Mouse (Mus musculus) adipocyte (in vitro differentiated cells): ENCODE data around the gene Rpa1.
"Not testable (repeated sequence)": the region's sequence is repeated elsewhere in the genome, so short reads cannot be mapped to it uniquely, and the experiment has no call there.

Experiments used
- DNase-seq: peaks from one replicate; pipeline ENCODE4 v3.0.0-alpha.2; 2016; ENCODE audit warnings: low spot score

Gene Rpa1

DNA sequence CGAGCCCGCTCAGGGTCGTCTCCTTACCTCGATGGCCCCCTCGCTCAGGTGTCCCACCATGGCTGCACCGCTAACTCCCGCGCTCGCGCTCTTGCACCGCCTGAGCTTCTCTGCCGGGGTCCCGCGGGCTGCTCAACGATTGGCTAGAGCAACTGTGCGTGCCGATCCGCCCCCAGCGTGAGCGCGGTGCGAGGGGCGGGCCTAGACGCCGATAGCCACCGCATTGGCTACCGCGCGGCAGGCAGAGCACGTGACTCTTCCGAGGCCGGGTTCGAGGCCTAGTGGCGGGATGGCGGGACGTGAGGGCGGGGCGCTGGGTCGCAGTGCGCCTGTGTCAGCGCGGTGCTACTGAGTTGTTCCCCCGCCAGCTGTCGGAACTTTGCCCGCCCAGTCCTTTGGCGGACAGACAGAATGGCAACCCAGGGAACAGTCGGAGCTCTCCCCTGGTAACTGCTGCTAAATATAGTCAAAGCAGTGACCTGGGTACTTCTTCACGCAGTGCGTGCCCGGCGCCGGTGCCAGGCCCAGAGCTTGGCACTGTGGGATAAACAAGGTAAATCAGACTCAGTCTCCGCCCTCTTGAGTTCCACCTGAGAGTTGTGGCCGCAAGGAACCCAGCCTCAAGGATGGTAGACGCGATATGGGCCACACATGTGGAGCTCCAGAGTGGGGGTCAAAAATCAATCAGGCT is at the start of gene Rpa1, which contains the start of gene Smyd4:
Rpa1 (minus strand) TSS at position 126 of the 691 bp plus-strand sequence.
Smyd4 (plus strand) TSS at position 235 of the 691 bp plus-strand sequence.
- peak; percentile 90 for DNase-seq

DNA sequence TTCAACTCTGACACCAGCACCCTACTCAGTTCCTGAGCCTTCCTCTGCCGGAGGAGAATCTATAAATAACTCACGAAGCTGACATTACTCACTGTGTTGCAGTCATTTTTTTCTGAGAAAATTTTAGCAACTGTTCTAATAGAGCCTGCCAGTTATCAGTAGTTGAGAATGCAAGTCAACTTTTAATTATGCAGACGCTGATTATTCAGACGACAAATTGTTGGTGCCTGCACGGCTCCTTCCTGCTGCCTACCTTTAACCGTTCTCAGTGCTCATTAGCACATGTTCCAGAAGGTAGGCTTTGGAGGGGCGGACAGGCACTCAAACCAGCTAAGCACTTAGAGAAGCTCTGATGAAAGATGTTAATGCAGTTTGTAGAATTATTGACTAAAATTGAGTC is 49.3 kb upstream of the Rpa1 start:
- DNase-seq, result no peak

GRCm38 (mm10) chr11:75395611-75396010 is 47.5 kb upstream of the Rpa1 start:
- DNase-seq, result no peak

- DNase-seq, result not testable (repeated sequence)
Measured at GRCm38 (mm10) chr11:75383529-75383928, 35.4 kb upstream of the Rpa1 start.

DNA sequence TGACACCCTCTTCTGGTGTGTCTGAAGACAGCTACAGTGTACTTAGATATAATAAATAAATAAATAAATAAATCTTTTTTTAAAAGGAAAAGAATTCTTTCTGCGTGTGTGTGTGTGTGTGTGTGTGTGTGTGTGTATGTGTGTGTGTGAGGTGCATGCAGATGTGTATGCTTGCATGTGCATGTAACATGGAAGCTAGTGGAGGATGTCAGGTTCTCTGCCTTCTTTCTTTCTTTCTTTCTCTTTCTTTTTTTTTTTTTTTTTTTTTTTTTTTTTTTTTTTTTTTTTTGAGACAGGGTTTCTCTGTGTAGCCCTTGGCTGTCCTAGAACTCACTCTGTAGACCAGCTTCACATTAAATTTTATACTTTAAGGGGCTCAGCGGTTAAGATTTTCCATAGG is 30.7 kb upstream of the Rpa1 start:
- not testable (repeated sequence) for DNase-seq

DNA sequence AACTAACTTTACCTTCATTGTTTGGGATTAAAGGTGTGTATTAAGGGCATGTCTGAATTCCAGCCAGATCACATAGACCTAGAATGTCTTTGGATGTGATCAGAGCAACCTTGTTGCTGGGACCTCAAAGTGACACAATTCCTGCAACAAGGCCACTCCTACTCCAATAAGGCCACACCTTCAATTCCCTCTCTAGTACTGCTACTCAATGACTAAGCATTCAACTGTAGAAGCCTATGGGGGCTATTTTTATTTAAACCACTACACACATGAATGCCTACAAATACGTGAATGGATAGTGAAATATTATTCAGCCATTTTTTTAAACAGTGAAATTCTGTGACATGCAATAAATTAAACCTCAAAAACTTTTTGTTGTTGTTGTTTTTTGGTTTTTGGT is 29.0 kb upstream of the Rpa1 start:
- no peak for DNase-seq

DNA sequence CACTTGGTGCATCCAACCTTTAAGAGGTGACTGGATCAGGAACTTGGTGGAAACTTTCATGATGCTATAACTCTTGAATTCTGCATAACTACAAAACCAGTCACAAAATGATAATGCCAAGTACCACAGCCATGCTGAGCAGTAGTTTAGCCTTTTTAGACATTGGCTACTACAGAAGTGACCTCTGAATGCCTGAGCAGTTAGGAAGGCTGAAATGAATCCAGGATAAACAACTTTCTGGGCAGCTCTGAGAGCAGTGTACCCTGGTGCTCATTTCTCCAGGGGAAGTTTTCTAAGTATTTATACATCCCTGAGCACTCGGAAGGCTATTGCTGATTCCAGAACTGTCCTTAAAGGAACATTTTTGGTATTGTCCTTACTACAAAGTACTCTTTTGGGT is 7.4 kb upstream of the Rpa1 start:
- peak; percentile 84 for DNase-seq

DNA sequence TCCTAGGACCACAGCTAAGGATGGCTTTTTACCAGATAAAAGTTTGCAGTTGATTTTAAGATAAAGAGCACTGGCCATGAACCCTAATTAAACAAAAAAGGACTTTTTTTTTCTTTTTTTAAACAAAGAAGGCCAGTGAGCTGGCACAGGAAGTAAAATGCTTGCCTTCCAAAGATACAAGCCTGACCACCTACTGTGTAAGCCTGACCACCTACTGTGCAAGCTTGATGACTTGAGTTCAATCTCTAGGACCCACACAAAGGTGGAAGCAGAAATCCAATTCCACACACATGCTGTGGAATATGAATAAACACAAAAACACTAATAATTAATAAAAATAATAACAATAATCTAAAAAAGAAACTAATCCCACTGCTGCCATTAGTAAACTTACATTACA is 3.1 kb upstream of the Rpa1 start:
- DNase-seq, result no peak

DNA sequence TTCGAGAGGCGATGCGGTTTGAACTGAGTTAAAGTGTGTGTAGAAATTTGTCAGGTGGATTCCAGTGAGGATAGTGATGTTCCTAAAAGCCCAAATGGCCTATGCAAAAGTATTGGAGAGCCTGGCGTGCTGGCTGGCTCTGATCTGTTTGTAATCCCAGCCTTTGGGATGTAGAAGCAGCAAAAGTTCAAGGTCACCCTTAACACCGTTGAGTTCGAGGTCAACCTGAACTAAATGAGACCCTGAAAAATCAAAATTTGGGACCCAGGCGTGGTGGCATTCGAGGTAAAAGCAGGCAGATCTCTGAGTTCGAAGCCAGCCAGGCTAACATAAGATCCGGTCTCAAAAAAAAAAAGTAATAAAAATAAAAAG is 752 bp upstream of the Rpa1 start:
- no peak for DNase-seq

GRCm38 (mm10) chr11:75347596-75347995 is 528 bp downstream of the Rpa1 start:
- no peak for DNase-seq

DNA sequence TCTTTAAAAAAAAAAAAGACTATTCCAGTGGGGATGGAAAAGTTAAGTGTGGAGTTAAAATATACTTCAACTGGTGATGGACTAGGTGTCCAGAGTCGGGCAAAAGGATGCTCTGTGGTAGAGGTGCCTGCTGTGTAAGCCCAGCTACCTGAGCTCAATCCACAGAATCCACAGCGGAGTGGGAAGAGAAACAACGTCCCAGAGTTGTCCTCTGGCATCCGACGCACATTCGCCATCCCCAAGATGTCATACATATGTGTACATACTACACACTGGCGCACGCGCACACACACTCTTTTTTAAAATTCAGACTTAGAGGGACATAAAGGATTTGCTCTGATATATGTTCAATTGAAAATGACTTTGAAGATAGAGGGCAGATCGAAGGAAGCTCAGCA is 937 bp downstream of the Rpa1 start:
- DNase-seq, result no peak

GRCm38 (mm10) chr11:75346556-75347187 is 1.5 kb downstream of the Rpa1 start:
- DNase-seq, result peak; percentile 34

GRCm38 (mm10) chr11:75344716-75345115 is 3.4 kb downstream of the Rpa1 start:
- no peak for DNase-seq

GRCm38 (mm10) chr11:75344163-75344562 is 4.0 kb downstream of the Rpa1 start:
- no peak for DNase-seq

- DNase-seq, result no peak
Measured at GRCm38 (mm10) chr11:75343096-75343495, 5.0 kb downstream of the Rpa1 start.

- DNase-seq, result peak; percentile 68
Measured at GRCm38 (mm10) chr11:75340698-75341345, 7.3 kb downstream of the Rpa1 start.

DNA sequence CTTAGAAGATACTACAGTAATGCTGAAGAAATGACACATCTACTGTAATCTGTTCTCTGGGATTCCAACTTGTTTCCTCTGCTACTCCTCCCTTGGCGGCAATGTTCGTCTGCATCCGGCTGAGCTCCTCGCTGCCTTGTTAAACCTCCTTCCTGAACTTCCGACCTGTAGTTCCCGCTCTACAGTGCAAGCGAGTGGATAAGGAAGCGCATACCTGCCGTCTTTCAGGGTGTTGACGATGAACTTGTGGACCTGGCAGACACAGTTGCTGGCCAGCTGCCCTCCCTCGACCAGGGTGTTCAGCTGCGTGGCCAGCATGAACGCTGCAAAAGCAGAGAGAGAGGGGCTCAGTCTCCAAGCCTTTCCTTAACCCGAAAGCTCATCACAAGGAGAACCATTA is 8.0 kb downstream of the Rpa1 start:
- DNase-seq, result no peak

GRCm38 (mm10) chr11:75337246-75337645 is 10.9 kb downstream of the Rpa1 start:
- no peak for DNase-seq

- no peak for DNase-seq
Measured at GRCm38 (mm10) chr11:75336676-75337075, 11.4 kb downstream of the Rpa1 start.

- peak; percentile 28 for DNase-seq
Measured at GRCm38 (mm10) chr11:75325969-75326311, 22.2 kb downstream of the Rpa1 start.

GRCm38 (mm10) chr11:75325116-75325968 is 22.8 kb downstream of the Rpa1 start:
- DNase-seq, result peak; percentile 64

DNA sequence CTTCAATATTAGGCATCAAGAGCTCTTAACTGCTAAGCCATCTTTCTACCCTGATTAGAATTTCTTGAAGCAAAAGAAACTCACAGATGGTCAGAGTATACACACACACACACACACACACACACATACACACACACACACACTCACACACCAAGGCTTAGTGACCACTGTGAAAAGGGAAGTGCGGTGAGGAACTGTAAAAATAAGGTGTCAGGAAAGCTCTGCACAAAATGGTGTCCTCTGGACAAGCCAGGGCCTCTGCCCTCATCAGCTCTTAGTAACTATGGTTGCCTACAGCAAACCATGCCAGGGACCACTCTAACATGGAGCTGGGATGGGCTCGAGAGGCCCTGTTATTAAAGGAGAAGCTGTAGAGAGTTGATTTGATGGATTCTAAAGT is 23.7 kb downstream of the Rpa1 start:
- no peak for DNase-seq
